Mouse (Mus musculus) frontal cortex, postnatal 14 days (tissue): ENCODE results near the gene Akap7.

Experiments
- DNase-seq, 2 experiments: peaks; one replicate each; pipeline ENCODE4 v3.0.0; 2022; ENCODE audit warnings: low spot score in 2 of 2

Gene Akap7

GRCm38 (mm10) chr10:25133581-25133980, 174.1 kb downstream of the Akap7 start:
- DNase-seq: no peak

- no peak for DNase-seq
Observed at GRCm38 (mm10) chr10:25128455-25128863, 179.2 kb downstream of the Akap7 start.

GRCm38 (mm10) chr10:25126035-25126434, 181.6 kb downstream of the Akap7 start:
- no peak for DNase-seq

GRCm38 (mm10) chr10:25120871-25121554, 186.7 kb downstream of the Akap7 start:
- DNase-seq: no peak
